Mouse (Mus musculus) heart, adult 2 months (tissue): ENCODE data around the gene Plxdc2.

ENCODE experiments used
- CTCF ChIP-seq: fragments of 200-600 bp; IDR thresholded peaks from 2 replicates; pipeline ENCODE4 v1.8.1; 2022; ENCODE audit warnings: antibody characterized with exemption, mild to moderate bottlenecking, moderate library complexity
- POLR2A ChIP-seq: fragments of 200-500 bp; IDR thresholded peaks from 2 replicates; pipeline ENCODE4 v1.6.1; 2011; ENCODE audit warnings: mild to moderate bottlenecking, low read depth, low read length, control low read depth; ENCODE audit not compliant: insufficient read depth

DNA sequence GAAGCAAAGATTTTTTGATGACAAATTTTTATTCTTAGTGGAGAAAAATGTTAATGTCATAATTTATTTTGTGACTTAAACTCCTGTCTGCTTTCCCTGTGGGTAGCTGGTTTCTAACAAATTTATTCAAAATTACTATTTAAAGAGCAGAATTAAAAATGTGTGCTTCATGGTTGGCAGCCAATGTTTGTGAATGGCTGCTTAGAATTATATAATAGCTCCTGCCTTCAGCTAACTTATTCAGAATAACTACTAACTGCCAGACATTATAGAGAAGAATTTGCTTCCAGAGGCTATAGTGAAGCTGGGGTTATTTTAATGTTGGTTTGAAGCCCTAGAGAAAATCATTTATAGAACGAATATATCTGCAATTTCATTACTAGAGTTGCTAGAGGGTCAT, 30.1 kb downstream of the Plxdc2 start:
- TF ChIP-seq CTCF, result no peak
- no peak for TF ChIP-seq POLR2A
